Mouse (Mus musculus) bone marrow, adult 2 months (tissue): ENCODE measurements around the gene Cib4.

Experiments used
- CTCF ChIP-seq: fragments of 200-500 bp; IDR thresholded peaks from 2 replicates; pipeline ENCODE4 v1.5.1; 2011; ENCODE audit warnings: low read length, control low read depth; ENCODE audit not compliant: control insufficient read depth, insufficient read depth
- POLR2A ChIP-seq: fragments of 200-500 bp; IDR thresholded peaks from 2 replicates; pipeline ENCODE4 v1.6.1; 2011; ENCODE audit warnings: low read depth, mild to moderate bottlenecking, control low read depth, low read length, borderline replicate concordance; ENCODE audit not compliant: control insufficient read depth

DNA sequence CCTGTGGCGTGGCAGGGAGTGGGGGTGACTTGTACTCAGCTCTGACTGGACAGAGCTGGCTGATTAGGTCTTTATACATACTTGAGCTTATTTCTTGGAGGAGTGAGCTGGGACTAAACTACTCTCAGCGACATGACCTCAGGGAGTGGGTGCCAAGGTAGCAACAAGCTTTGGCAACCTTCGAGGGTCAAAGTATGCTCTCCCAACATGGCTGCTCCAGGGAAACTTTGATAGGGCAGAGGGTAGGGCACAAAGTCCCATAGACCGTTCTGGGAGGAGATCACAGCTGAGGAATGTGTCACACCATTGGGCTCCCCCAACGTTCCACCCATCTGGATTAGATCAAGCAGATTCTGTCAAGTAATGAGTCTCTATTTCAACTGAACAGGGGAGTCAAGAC lies 61.0 kb downstream of the Cib4 start:
- TF ChIP-seq CTCF = no peak
- TF ChIP-seq POLR2A = no peak
